Mouse (Mus musculus) embryo, embryonic 11 days (tissue): ENCODE measurements at regions not wholly inside any gene's neighbourhood (a gene's known extent, or its start where the extent isn't known, plus 50 kb on each side); places are given as distances from the start of the nearest gene placed in this dataset.

ENCODE experiments used
- DNase-seq: peaks from one replicate; pipeline ENCODE4 v3.0.0-alpha.2; 2015

DNA sequence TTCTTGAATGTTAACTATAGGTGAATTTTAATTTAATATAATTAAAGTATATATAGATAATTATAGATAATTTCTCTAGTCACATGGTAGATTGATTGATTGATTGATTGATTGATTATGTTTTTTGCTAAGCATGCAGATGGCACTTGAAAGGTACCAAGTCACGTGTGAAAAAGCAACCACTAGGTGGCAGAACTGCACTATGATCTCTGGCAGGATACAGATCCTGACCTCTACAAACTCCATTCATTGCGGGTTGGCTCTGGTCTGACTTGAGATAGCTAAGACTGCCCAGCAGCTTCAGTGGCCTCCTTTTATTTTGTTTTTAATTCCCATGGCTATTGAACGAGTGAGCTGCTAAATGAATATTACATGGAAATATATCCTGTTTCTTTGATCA is 229.7 kb upstream of the Grm3 start:
- DNase-seq, result peak; percentile 73

DNA sequence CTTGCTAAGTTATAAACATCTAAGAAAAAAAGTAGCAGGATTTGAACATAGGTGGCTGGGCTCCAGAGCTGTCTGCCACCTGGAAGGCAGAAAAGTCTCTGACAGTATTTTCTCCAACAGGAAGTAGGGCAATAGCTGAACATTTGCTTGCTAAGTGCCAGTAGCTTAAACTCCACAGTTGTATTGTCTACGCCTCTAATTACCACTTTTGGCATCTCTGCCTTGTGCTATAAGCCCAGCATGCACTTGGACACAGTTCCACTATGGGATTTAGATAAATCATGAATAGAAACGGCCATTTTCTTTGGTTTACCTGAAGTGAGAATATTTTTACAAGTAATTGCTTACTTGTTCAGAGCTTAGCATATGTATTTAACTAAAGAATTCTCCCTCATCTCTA is 213.8 kb upstream of the Grm3 start:
- no peak for DNase-seq

DNA sequence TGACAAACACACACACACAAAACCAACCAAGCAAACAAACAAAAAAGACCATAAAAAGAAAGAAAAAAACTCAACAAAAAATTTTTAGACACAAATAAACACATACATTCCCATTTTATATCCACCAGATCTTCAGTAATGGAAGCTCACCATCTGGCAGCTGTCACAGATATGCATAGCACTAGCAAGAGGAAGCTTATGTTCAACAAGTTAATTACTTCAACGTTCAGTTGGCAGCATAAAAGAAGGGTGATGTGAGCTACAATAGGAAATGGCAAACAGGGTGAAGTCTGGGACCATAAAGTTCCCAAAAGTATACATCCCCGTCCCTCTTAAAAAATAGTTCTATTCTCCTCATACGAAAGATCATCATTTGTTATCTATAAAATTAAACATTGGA is 188.0 kb upstream of the Grm3 start:
- no peak for DNase-seq

DNA sequence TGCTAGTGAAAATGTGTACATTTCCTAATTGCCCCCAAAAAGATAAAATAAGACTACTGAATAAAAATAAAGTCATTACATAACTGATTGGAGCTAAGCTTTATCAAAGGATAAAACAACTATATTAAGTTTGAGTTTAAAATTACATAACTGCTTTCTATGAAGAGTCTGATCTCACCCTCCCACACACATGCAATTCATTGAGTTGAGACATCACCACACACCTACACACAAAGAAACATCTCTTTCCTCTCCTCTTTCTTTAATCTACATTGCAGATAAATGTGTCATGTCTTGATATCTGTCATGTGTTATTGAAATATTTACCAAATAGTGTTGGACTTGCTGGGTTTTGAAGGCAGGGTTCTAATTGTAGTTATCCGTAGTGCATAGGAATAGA is 186.8 kb upstream of the Grm3 start:
- no peak for DNase-seq

DNA sequence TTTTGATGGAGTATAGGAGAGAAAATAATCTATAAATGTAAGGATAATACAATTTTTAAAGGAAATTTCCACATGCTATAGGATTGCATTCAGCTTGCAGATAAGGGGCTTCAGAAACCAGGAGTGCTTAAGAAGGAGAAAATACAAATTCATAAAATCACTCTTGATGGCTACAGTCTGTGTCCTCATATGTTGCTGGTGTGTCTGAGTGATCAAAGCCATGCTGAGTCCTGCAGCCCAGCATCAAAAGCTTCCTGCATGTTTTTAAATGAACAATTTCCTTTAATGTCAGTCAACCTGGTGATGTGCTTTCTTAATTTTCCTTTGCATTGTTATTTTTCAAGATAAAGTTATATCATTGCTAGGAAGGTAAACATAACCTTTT is 186.1 kb upstream of the Grm3 start:
- DNase-seq, result no peak

DNA sequence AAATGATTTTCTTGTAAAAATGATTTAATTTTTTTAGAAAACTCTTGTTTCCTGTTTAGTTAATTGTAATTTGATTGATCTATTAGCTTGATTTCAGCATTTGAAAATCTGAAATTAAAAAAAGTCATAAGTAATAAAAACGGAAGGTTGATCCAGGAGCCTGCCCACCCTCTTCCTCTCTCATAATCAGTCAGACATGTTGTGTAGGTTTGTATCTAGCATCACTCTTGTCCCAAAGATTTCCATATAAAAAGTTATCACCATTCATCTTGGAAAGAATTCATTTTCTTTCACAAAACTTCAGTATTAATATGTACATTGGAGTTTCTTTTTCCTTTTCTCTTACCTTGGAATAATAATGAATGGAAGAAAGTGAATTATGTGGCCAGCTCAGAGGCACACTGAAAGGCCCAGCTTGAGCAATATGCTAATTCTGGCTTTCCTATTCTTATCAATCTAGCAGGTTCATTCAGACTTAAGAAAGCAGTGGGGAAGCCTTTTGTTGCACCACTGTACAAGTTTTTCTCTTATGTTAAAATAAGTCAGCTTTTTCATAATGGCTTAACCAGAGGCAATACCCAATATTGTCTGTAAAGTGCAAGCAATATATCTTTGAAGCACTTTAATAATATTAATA is 185.6 kb upstream of the Grm3 start:
- no peak for DNase-seq

DNA sequence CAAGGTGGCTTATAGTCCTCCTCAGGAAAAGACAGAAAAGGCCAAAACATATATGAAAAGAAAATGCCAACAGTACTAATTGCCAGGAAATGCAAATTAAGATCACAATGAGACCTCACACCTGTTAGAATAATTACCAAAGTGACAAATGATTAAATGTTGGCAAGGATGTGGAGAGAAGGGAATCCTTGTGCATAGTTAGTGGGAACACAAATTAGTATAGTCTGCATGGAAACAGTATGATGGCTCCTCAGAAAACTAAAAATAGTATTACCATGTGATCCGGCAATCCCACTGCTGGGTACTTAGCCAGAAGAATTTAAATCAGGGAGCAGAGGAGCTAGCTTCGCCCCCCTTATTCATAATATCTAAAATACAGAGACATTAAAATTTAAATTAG is 170.3 kb upstream of the Grm3 start:
- no peak for DNase-seq

DNA sequence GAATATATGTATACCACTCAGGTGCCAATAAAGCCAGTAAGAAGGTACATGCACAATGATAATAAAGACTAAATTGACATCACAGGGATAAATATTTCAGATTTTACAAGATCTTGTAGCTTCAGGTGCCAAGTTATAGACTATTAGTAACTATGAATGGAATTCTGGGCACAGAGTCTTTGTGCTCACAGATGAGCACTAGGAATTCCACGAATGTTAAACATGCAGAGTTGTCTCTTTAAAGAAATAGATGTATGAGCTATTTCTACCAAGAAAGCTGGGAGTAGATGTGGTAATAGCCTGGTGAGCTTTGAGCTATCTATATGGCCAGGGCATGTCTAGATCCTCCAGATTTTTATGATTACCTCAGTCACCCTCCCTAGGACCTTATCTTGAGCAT is 153.1 kb upstream of the Grm3 start:
- DNase-seq, result no peak

DNA sequence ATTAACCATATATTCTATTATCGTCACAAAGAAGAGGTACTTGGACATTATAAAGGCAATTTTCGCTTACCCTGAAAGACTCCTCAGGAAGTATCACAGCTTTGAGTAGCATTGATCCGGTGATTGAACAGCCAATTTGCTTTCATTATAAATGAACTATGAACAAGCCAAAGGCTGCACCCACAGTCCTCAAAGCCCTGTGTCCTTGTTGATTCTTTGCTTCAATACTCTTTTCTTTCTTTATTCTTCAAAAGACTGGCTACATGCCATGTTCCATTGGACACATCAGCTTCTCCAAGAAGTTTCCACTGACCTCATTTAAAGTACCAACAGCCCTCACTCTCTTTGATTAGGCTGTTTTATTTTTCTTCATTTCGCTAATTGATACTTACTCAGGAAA is 144.1 kb upstream of the Grm3 start:
- no peak for DNase-seq

DNA sequence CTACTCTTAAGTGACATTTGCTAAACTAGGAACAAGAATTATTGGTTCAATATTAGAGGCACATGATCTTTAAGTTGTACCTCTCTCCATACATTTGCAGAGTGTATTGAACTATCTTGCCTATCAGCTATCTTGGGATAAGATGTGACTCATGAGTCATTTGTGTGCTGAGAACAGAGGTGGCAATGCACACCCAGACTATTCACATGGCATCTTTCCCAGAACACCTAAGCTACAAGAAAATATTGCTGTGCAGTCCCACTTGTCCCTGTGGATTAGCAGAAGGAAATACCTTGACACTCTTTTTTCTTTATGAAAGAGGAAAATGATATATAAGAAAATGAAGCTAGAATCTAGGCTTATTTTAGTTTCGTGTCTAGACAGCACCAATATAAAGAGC is 104.8 kb upstream of the Grm3 start:
- no peak for DNase-seq

DNA sequence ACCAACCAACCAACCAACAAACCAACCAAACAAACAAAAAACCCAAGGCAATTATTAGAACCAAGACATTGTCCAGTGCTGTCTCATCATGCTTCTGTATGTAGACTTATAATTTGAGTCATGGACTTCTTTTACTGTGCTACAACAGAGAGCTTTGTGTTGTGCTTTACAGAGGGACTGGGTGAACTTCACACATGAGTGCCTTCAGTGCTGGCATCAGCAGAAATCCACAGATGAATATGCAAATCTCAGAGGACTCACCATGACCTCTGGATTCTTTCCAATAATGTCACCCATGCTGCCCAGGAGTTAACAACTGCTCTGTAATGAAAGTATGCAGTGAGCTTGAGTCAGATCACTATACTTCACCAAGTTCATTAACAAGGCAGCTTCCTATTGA is 76.7 kb upstream of the Grm3 start:
- no peak for DNase-seq

DNA sequence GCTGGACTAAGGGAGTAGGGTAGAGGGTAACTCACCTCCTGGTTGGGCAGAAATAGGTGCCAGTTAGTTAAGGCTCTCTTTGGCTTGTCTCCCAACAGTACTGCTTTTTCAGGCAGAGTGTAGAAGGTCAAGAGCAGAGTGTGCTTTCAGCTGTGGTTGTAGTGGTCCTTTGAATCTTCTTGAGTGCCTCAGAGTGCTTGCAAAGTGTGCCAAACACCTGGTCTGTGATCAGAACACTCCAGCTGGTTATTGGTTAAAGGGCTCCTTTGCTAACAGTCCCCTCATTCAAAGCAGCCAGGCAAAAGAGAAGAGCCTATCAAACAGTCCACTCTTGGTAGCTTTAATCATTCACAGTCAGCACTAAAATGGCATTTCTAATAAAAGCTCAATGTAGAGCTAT is 56.1 kb upstream of the Grm3 start:
- no peak for DNase-seq
